Mouse (Mus musculus): ENCODE measurements around the gene Nemp1. TPM values are rescaled to one million over a fixed set of nuclear protein-coding genes. Genes with fewer than 3 reads are reported as not detected.

Gene Nemp1
- polyA plus RNA-seq, 1 experiment = 3.6 TPM

- DNase-seq = no peak
- Histone ChIP-seq H3K4me1 (ENCODE audit: control insufficient read depth, insufficient read depth, low read length) (peaks cover 22% of the 10 kb centered on the region), H3K4me3 (replicated peaks; ENCODE audit: extremely low read depth, low read depth, low read length) (no peak overlapping the region)
- WGBS = 48% methylated on average over 19 of the region's 19 CpGs
- no peak for TF ChIP-seq POLR2A (IDR thresholded peaks at IDR 0.05; ENCODE audit: borderline replicate concordance, extremely low read depth, low read depth, low read length)
- TF ChIP-seq CTCF (IDR thresholded peaks at IDR 0.05; ENCODE audit: insufficient read depth, low read length) = 0 out of 2 replicates have a peak, but pooled peaks have one; percentile 12
Measured at GRCm38 (mm10) chr10:127662666-127663253, 3.9 kb upstream of the Nemp1 start.

- no peak overlapping the region for H3K4me3 ChIP-seq (replicated peaks; ENCODE audit: extremely low read depth, low read depth, low read length)
- 55% methylated on average over 5 of the region's 5 CpGs for WGBS
- TF ChIP-seq CTCF (IDR thresholded peaks at IDR 0.05; ENCODE audit: insufficient read depth, low read length) (no peak), POLR2A (IDR thresholded peaks at IDR 0.05; ENCODE audit: borderline replicate concordance, extremely low read depth, low read depth, low read length) (no peak)
- DNase-seq = no peak
- H3K4me1 ChIP-seq (ENCODE audit: control insufficient read depth, insufficient read depth, low read length) = peaks cover 22% of the 10 kb centered on the region
Measured at GRCm38 (mm10) chr10:127663590-127663989, 3.1 kb upstream of the Nemp1 start.

GRCm38 (mm10) chr10:127664166-127664565 lies 2.5 kb upstream of the Nemp1 start:
- DNase-seq = no peak
- TF ChIP-seq POLR2A (IDR thresholded peaks at IDR 0.05; ENCODE audit: borderline replicate concordance, extremely low read depth, low read depth, low read length) (no peak), CTCF (IDR thresholded peaks at IDR 0.05; ENCODE audit: insufficient read depth, low read length) (no peak)
- WGBS = 70% methylated on average over 16 of the region's 16 CpGs
- Histone ChIP-seq H3K4me3 (replicated peaks; ENCODE audit: extremely low read depth, low read depth, low read length) (no peak overlapping the region), H3K4me1 (ENCODE audit: control insufficient read depth, insufficient read depth, low read length) (peaks cover 27% of the 10 kb centered on the region)

- TF ChIP-seq CTCF (IDR thresholded peaks at IDR 0.05; ENCODE audit: insufficient read depth, low read length) = no peak
- no peak for TF ChIP-seq POLR2A (IDR thresholded peaks at IDR 0.05; ENCODE audit: borderline replicate concordance, extremely low read depth, low read depth, low read length)
- no peak for DNase-seq
- Histone ChIP-seq H3K4me3 (replicated peaks; ENCODE audit: extremely low read depth, low read depth, low read length) (peak overlapping the region; percentile 26), H3K4me1 (ENCODE audit: control insufficient read depth, insufficient read depth, low read length) (peaks cover 30% of the 10 kb centered on the region)
- 54% methylated on average over 13 of the region's 13 CpGs for WGBS
Measured at GRCm38 (mm10) chr10:127664891-127665290, 1.8 kb upstream of the Nemp1 start.

DNA sequence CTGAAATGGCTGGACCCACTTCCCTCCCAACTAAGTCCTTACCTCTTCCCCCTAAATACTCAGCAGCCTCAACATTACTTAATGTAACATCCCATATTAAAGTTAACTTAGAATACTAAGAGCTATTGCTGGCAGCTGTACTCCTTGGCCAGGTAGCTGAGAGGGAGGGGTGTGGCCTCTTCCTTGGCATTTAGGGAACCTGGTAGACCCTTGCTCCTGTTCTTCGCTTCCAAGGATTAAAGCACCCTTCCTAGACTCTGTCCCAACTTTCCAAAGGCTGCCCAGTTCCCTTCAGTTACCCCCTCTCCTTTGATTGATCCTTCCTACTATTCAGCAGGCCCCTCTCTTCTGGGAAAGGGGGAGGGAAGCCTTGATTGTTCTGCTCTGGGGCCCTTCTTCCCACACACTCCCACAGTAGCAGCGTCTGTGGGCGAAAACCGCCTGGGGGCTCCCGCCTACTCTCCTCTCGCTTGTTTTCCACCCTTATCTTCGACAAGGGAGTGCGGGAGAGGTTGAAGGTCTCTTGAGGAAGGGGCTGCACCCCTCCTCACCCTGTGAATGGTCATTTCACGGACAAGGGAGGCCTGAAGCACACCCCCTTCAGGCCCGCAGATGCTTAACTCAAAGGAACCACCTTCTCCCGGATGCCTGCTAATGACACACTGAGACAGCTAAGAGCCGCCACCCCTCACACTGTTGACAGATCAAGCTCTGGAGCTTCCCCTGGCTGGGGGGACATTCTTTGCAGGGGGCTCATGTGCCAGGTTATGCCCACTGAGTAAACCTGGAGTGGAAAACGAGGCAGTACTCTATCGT lies 1.1 kb upstream of the Nemp1 start:
- peaks cover 30% of the 10 kb centered on the region for H3K4me1 ChIP-seq (ENCODE audit: control insufficient read depth, insufficient read depth, low read length)
- 10% methylated on average over 14 of the region's 14 CpGs for WGBS
- no peak for DNase-seq
- TF ChIP-seq POLR2A (IDR thresholded peaks at IDR 0.05; ENCODE audit: borderline replicate concordance, extremely low read depth, low read depth, low read length) (no peak), CTCF (IDR thresholded peaks at IDR 0.05; ENCODE audit: insufficient read depth, low read length) (no peak)
- peak overlapping the region; percentile 90 for H3K4me3 ChIP-seq (replicated peaks; ENCODE audit: extremely low read depth, low read depth, low read length)

DNA sequence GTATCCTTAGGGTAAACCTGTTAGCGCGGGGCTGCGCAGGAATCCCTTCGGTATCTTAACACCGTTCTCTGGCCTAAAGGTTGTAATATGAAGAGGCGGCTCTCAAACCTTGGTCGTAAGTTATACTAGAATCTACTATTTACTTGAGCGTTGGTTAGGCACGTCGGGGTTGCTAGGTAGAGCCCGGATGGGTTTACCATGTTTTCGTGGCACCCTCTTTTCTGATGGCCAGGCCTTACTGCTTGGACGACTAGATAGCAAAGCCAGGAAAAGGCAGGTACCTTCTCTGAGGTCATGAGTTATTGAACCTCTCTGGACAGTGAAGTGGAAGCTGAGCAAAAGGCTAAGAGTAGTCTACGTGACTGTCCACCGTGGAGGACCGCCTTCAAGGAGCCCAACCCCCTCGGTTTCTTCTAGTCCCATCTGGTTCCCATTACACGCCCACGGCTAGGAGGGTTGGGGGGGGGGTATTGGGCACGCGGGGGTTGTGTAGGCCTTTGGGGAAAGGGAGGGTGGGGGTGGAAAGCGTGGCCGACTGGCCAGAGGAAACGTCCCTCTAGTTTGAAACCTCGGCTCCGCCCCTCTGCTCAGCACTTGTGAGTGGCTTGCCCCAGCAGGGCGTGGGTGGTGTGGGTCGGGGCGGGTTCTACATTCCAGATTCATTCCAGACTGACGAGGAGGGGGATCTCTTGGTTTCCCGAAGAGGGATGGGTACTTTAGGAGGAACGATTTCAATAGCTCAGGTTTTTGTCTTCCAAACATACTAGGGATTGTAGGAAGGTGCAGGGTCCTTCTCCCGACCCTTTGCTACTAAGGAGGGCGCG lies 780 bp downstream of the Nemp1 start:
- peak overlapping the region; percentile 69 for H3K4me3 ChIP-seq (replicated peaks; ENCODE audit: extremely low read depth, low read depth, low read length)
- H3K4me1 ChIP-seq (ENCODE audit: control insufficient read depth, insufficient read depth, low read length) = peaks cover 22% of the 10 kb centered on the region
- TF ChIP-seq CTCF (IDR thresholded peaks at IDR 0.05; ENCODE audit: insufficient read depth, low read length) = no peak
- TF ChIP-seq POLR2A (IDR thresholded peaks at IDR 0.05; ENCODE audit: borderline replicate concordance, extremely low read depth, low read depth, low read length) = peak; percentile 61; the same call in 1 of the 2 replicates
- DNase-seq = peak; percentile 84
- WGBS = under 1% methylated on average over 35 of the region's 35 CpGs

DNA sequence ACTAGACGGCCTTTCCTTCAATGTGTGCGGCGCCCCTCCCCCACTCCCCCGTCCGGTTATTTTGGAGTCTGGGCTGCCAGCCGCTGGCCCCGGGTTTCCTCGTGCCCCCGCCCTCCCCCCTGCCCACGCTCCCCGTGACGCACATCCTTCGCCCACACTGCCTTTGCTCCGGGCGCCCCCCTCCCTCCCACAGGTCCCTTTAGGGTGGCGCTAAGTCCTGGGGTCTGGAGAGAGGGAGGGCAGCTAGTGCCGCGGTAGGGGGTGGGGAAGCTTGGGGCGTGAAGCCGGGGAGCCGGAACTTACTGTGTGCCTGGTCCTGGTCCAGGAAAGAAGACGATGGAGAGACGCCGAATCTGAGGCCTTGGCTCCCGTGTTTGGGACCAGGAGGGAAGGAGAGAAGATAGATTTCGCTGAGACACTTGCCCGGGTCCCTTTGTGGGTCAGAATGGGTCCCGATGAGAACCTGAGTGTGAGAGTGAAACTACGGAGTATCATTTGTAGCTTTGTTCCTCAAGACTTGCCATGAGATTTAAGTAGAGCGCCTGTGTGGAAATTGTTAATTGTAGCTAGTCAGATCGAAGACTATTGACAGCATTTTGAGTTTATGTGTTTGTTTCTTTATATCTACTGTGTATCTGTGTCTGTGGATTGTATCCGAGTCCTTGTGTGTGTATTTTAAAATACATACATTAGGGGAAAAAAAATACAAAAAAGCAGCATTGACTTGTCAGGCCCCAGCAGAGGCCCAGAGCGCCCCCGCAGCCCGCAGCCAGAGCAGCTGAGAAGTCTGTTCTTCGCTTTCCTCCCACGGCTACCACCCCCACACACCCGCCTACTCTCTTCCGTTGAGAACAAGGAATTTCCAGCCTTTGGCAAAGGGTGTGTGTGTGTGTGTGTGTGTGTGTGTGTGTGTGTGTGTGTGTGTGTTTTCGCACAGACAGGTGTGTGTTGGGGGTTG lies 1.7 kb downstream of the Nemp1 start, which contains the start of gene Nab2:
Gene Nab2 (minus strand): TSS at position 476 of the 958 bp plus-strand sequence.
- TF ChIP-seq CTCF (IDR thresholded peaks at IDR 0.05; ENCODE audit: insufficient read depth, low read length) = no peak
- peak; percentile 83 for TF ChIP-seq POLR2A (IDR thresholded peaks at IDR 0.05; ENCODE audit: borderline replicate concordance, extremely low read depth, low read depth, low read length)
- Histone ChIP-seq H3K4me1 (ENCODE audit: control insufficient read depth, insufficient read depth, low read length) (peaks cover 17% of the 10 kb centered on the region), H3K4me3 (replicated peaks; ENCODE audit: extremely low read depth, low read depth, low read length) (peak within 1 kb of the TSS; percentile 69)
- peak; percentile 79 for DNase-seq
- WGBS = 1% methylated on average over 39 of the region's 40 CpGs

DNA sequence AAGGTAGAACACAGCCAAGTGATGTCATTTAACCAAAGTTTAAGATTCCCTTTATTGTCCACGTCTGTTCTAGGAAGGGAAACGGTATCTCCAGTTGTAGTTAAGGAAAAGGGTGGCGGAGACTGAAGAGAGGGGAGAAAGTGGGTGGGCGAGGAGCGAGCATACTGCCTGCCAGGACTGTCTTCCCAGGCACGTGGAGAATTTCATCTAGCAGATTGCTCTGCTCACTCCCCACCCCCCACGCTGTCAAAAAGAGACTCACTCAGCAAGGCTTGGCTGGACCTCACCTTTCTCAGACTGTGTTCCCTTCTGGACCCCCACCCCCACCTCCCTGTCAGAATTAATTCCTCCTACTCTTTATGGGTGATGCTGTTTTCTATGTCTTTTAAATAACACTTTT lies 2.5 kb downstream of the Nemp1 start:
- Histone ChIP-seq H3K4me3 (replicated peaks; ENCODE audit: extremely low read depth, low read depth, low read length) (no peak overlapping the region), H3K4me1 (ENCODE audit: control insufficient read depth, insufficient read depth, low read length) (peaks cover 17% of the 10 kb centered on the region)
- TF ChIP-seq CTCF (IDR thresholded peaks at IDR 0.05; ENCODE audit: insufficient read depth, low read length) (no peak), POLR2A (IDR thresholded peaks at IDR 0.05; ENCODE audit: borderline replicate concordance, extremely low read depth, low read depth, low read length) (no peak)
- WGBS = 22% methylated on average over 7 of the region's 7 CpGs
- no peak for DNase-seq

Measured in lung, adult 2 months (tissue).